Mouse (Mus musculus): Measurements from ENCODE around the gene Fam3b. TPM values are rescaled to one million over a fixed set of nuclear protein-coding genes. Genes with fewer than 3 reads are reported as not detected.

The Fam3b gene
- not detected for total RNA-seq (2021)

- DNase-seq = no peak
- intact Hi-C loops (cut with DNase I) = no loop called here
Measured at GRCm38 (mm10) chr16:97514099-97514940, at the start of gene Fam3b. Fam3b (minus strand) TSS chr16:97514816.

- DNase-seq = no peak
- intact Hi-C loops (cut with DNase I) = no loop called here
Measured at GRCm38 (mm10) chr16:97544340-97544739, 29.7 kb upstream of the Fam3b start.

- DNase-seq = no peak
- intact Hi-C loops (cut with DNase I) = no loop called here
Measured at GRCm38 (mm10) chr16:97536859-97537258, 22.2 kb upstream of the Fam3b start.

DNA sequence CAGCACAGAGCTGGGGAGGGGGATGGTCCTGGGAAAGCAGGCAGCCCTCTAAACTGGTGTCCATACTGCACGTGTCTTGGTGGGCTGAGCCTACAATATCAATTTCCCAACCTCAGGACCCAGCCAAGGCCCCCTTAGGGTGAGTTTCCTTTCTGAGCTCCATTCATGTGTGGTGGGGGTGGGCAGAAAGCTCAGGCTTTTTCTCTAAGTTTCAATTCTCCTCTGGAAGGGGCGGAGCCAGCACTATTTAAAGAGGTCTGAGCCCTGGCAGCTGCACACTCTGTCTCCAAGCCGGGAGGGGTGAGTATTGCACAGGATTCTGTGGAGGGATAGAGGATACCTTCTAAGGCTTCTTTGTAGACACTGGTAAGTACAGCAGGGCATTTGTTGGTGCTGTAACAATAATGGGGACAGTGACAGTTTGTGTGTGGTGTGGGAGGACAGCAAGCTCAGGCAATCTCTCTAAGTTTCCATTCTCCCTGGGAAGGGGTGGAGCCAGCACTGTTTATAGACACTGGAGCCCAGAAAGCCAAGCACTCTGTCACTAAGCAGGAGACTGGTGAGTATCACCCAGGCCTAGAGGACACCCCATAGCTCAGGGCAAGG lies 21.3 kb upstream of the Fam3b start:
- DNase-seq = peak; percentile 28
- intact Hi-C loops (cut with DNase I) = no loop called here

DNA sequence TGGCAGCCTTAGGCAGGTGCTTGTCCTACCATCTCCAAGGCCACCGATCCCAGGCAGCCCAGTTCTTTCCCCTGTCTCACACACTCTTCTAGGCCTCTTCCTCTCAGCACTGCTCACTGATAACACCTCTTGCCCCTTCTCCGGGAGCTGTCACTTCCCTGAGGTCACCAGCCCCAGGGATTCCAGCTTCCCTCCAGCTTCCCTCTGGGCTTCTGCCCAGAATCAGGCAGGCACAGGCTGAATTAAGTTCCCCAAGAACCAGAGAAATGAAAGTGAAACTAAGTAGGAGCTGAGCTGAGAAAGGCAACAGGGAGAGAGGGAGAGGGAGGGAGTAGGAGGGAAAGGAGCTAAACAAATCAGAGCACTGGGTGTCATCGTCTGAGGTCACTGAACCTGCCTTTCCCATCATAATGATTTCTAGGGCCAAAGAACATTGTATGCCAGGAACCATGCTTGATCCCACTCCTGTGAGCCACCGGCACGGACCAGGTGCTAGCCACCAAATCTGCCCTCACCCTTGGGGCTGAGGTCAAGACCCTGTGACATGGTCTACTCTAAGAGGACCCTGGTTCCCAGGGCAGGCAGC lies 20.4 kb upstream of the Fam3b start:
- peak; percentile 16 for DNase-seq
- intact Hi-C loops (cut with DNase I) = no loop called here

GRCm38 (mm10) chr16:97534448-97534847 lies 19.8 kb upstream of the Fam3b start:
- peak; percentile 11 for DNase-seq
- intact Hi-C loops (cut with DNase I) = no loop called here

- intact Hi-C loops (cut with DNase I) = no loop called here
- DNase-seq = no peak
Measured at GRCm38 (mm10) chr16:97533751-97534150, 19.1 kb upstream of the Fam3b start.

GRCm38 (mm10) chr16:97533126-97533525 lies 18.5 kb upstream of the Fam3b start:
- no peak for DNase-seq
- intact Hi-C loops (cut with DNase I) = no loop called here

DNA sequence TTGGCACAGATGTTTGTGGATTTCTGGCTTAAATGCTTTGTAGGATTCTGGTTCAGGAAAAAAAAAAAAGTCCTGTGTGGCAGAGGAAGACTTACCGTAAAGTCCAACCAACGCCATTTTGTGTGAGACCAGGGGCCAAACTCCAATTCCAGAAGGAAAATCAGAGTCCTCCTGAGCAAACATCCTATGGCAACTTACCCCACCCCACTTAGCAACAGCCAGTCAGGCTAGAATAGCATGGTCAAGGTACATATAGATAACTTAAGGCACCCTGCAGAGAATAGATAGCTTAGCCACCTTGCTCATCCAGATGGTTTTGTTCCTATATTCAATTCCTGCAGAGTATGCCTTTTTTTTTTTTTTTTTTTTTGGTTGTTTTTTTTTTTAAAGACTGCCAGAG lies 14.6 kb upstream of the Fam3b start:
- intact Hi-C loops (cut with DNase I) = no loop called here
- DNase-seq = no peak

DNA sequence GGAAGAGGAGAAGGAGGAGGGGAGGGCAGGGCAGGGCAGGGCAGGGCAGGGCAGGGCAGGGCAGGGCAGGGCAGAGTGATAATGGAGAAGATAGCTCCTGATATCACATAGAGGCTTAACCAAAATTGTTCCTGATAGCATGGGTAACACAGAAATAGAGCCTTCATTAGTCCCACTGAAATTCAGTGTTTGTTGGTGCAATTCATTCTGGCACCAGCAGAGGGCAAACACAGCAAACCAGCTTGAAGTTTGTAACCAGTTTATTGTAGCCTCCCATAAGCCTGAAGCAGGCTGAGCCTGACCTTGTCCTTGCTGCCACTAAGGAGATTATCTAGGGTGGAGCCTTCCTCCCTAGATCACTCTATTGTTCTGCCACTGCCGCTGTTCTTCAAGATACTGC lies 8.4 kb upstream of the Fam3b start:
- DNase-seq = peak; percentile 46
- intact Hi-C loops (cut with DNase I) = no loop called here

GRCm38 (mm10) chr16:97521983-97522382 lies 7.4 kb upstream of the Fam3b start:
- intact Hi-C loops (cut with DNase I) = no loop called here
- no peak for DNase-seq

GRCm38 (mm10) chr16:97516341-97516740 lies 1.7 kb upstream of the Fam3b start:
- DNase-seq = no peak
- intact Hi-C loops (cut with DNase I) = no loop called here

- intact Hi-C loops (cut with DNase I) = no loop called here
- DNase-seq = no peak
Measured at GRCm38 (mm10) chr16:97512347-97512751, 2.3 kb downstream of the Fam3b start.

- intact Hi-C loops (cut with DNase I) = no loop called here
- DNase-seq = no peak
Measured at GRCm38 (mm10) chr16:97511495-97511894, 3.1 kb downstream of the Fam3b start.

DNA sequence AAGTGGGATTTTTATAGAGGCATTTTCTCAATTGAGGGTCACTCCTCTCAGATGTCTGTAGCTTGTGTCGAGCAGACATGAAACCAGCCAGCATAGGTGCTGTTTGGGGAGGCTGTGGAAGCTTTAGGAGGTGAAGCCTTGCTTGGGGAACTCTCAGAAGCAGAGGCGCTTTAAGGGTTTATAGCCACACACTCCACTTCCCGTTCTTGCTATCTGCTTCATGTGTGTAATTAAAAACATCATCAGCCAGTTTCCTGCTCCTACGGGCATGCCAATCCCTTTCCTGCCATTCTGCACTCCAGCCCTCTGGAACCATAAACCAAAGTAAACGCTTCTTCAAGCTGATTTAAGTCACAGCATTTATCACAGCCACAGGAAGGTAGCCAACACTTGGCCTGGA lies 3.8 kb downstream of the Fam3b start:
- no peak for DNase-seq
- intact Hi-C loops (cut with DNase I) = no loop called here

- intact Hi-C loops (cut with DNase I) = no loop called here
- DNase-seq = no peak
Measured at GRCm38 (mm10) chr16:97507783-97508182, 6.8 kb downstream of the Fam3b start.

DNA sequence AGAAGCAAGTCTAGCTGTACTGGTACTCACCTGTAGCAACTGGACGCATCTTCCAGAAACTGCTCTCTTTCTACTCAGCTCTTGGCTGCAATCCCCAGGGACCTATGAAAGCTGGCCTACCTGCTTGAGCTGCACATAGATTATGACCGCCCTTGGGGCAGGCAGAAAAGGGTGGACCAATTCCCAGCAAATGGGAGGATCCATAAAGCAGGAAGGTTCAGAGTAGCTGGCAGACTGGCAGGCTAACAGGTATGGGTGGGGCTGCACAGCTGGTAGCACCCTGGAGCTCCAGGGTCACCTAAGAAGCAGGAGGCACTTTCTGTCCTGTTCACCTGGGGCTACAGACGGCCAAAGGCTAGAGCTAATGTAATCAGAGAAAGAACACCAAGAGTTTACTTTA lies 9.8 kb downstream of the Fam3b start:
- DNase-seq = no peak
- intact Hi-C loops (cut with DNase I) = no loop called here

DNA sequence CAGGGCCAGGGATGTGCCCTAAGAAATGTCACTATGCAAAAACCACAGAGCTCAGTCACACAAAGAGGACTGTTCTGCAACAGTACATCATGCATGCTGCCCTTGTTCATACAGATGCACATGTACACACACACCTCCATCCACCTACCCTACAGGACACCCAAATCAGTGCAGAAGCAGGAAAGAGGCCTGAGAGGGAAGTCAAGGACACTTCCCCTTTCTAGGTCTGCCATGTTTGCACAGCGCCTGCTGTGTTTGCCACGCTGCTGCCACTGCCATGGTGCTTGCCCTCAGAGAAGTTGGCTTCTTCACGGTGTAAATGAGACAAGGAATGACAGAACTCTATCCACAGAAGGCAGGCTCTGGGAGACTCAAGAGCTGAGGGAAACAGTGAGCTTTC lies 10.8 kb downstream of the Fam3b start:
- intact Hi-C loops (cut with DNase I) = no loop called here
- no peak for DNase-seq

- DNase-seq = no peak
- intact Hi-C loops (cut with DNase I) = no loop called here
Measured at GRCm38 (mm10) chr16:97500901-97501300, 13.7 kb downstream of the Fam3b start.

- intact Hi-C loops (cut with DNase I) = no loop called here
- no peak for DNase-seq
Measured at GRCm38 (mm10) chr16:97499450-97499849, 15.2 kb downstream of the Fam3b start.

- DNase-seq = no peak
- intact Hi-C loops (cut with DNase I) = no loop called here
Measured at GRCm38 (mm10) chr16:97498139-97498538, 16.5 kb downstream of the Fam3b start.

DNA sequence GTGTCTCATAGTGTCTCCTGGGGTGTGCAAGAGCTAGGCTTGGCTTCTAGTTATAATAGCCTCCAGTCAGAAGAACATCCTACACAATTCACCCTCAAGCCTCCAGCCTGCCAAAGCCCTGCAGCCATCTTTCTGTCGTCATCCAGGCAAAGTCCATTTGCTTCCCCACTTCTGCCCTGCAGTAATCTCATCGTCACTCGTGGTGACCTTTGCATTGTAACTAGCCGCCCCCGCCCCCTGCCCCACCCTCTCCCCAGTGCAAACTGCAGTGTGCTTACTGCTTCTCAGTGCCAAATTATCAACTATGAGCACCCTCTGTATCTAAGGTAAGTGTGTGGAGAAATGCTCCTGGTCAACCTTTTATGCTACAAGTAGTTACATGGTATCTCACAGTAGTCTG lies 16.9 kb downstream of the Fam3b start:
- intact Hi-C loops (cut with DNase I) = no loop called here

More for the DNA sequence above, 16.9 kb downstream of the Fam3b start:
- DNase-seq = no peak

Data from left cerebral cortex, postnatal 4 days (tissue).